Mouse (Mus musculus) urinary bladder, postnatal 14 days (tissue): ENCODE data around the gene Disp2.

Source experiments
- DNase-seq: peaks from one replicate; pipeline ENCODE4 v3.0.0; 2021; ENCODE audit warnings: low spot score

Gene Disp2

GRCm38 (mm10) chr2:118779504-118780480 lies at the start of gene Disp2:
Gene Disp2, plus strand, starts transcription at chr2:118779719.
- DNase-seq = peak; percentile 94

DNA sequence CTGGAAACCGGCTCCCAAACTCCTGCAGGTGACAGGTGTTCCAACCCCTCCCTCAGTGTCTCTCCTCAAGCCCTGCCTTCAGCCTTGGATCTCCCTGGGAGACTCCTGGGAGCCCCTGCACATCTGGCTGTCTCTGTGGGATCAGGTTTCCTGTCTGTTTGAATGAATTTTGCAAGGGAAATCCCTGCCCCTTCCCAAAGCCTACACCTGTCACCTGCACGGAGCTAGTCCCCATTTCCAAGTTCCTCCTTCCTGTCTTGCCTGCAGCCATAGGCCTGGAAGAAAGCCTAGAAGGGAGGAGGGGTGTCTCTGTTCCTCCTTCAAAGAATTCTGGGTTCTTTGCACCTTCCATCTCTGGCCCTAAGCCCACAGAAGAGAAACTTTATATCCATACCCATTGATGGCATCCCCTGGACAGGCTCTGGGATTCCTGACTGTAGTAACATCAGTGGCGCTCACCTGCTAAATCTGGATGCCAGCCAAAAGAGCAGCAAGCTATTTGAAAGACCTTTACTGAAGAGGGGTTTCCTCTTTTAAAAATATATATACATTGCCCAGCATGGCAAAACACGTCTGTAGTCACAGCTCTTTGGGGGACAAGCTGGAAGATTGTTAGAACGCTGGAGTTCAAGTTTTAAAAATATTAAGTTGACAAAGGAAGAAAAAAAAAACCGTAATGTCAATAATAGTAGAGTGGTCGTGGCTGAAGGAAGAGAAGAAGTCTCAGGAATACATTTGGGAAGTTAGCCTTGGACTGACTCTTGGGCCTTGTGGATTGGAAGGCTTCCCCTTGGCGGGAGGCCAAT lies 49.5 kb upstream of the Disp2 start:
- DNase-seq = no peak

GRCm38 (mm10) chr2:118730622-118730915 lies 49.0 kb upstream of the Disp2 start:
- DNase-seq = peak; percentile 71

DNA sequence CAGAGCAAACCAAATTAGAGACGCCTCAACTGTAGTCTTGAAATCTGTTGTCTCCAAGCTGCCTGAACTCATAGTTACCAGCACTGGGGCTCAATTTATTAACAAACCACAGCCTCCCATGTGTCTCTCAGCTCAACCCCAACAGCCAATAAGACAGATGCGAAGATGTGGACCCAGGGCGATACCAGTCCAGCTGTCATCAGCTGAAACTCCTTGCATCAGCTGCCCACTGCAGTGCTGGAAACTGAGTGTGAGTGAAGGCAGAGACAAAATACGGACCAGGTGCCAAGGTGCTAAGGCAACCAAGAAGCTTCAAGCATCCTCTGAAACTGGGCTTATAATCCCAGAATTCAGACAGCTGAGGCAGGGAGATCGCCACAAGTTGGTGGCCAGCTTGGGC lies 47.5 kb upstream of the Disp2 start:
- no peak for DNase-seq

GRCm38 (mm10) chr2:118733341-118733740 lies 46.2 kb upstream of the Disp2 start:
- no peak for DNase-seq

DNA sequence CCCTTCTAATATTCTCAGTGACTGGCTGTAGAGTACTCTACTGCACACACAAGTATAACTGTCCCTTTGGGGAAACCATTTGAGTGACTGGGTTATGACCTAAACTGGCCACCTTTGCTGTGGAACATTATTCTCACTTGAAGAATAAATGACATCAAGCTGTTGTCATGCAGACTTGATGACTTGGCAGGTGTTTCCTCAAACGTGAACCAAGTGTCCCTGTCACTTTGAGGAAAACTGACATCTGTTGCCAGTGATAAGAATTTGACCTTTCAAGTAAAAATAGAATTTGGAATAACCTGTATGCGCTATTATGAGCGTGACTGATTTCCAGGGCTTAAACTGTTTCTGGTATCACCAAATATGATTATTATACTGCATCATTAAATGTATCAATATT lies 39.2 kb upstream of the Disp2 start:
- no peak for DNase-seq

- DNase-seq = no peak
These were observed 38.3 kb upstream of the Disp2 start for GRCm38 (mm10) chr2:118741183-118741582.

DNA sequence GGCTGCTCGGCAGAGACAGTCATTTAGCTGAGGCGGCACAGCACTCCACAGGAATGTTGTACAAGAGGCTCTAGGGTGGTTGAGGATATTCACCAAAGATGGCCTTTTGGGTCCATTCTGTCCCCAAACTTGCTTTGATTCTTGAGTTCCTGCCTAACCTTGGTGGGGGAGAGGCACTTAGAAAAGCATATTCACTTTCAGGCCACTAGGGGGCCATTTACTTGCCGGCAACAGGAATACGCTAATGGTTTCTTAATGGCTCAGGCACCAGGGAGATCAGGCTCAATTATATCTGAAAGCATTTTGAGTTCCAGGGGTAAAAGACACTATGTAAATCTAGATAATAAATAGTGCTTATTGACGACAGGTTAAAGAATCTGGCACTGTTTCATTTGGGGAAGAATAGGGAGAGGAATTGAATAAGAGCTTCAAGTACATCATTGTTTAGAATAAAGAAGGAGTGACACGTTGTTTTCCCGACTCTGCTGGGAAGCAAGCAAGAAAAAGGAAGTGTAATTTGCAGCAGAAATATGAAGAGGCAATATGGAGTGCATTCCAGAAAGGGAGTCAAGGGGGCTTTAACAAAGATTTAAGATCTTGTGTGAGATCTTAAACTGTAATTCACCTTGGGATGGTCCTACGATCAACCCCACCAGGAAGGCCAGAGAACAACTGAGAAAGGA lies 36.1 kb upstream of the Disp2 start:
- DNase-seq = no peak

- no peak for DNase-seq
These were observed 34.9 kb upstream of the Disp2 start for GRCm38 (mm10) chr2:118744621-118745020.

DNA sequence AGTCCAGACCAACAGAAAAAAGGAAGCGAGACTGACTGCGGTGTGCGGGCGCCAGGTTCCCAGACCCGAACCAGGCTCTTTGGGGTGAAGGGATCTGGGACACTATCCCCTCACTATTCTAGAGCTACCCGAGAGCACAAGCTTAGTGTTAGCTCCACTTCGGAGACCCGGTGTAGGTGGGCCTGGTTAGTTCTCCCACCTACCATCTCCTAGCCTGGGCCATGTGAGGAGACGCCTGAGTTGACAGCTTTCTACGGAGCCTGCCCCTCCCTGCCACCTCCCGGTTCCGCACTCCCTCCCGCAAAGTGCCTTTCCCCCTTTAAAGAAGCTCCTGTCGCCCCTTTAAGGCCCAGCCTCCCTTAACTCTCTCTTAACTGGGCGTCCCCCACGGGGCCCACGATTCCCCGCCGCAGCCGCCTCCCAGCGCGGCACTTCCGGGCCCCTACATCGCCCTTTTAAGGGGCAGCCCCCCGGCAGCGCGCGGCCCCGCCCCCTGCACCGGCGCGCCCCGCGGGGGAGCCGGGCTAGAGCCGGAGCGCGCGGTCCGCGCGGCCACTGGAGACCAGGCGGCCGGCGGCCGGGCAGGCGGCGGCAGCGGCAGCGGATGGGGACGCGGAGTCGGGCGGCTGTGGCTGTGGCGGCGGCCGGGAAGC lies 34.2 kb upstream of the Disp2 start, which contains the start of gene Inafm2:
TSS of gene Inafm2 (plus strand) at position 527 of the 653 bp plus-strand sequence.
- peak; percentile 90 for DNase-seq

DNA sequence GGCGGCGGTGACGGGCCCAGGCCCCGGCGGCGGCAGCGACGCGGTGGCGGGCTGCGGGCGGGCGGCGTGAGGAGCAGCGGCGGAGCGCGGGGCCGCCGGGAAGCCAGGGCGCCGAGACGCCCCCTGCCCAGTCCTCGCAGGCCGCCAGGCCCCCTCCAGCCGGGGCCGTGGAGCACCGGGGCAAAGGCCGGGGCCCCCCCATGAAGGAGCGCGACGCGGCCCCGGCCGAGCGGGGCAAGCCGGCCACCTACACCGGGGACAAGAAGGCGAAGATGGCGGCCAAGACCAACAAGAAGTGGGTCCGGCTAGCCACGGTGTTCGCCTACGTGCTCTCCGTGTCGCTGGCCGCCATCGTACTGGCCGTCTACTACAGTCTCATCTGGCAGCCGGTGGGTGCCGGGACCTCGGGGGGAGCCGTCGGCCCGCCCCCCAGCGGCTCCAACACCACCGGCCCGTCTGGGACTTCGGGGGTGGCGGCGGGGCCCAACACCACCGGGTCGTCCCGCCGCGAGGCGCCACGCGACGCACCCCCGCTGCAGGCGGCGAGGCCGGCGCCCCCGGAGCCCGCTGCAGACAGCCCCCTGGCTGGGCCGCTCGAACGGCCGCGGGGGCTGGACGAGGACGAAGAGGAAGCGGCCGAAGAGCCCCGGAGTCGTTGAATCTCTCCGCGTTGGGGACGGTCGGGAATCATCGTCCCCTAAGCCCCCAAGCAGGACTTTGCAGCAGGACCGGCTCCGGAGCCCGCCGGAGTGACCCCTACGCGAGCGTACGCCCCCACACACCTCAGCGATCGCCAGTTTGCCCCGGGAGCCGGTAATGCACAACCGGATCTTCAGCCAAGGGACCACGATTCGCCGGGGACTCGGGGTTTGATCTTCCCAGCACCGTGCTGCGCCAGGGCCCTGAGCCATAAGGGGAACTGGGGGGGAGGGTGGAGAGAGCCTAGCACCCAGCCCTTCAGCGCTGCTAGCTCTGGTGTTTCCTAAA lies 33.3 kb upstream of the Disp2 start:
- DNase-seq = no peak

DNA sequence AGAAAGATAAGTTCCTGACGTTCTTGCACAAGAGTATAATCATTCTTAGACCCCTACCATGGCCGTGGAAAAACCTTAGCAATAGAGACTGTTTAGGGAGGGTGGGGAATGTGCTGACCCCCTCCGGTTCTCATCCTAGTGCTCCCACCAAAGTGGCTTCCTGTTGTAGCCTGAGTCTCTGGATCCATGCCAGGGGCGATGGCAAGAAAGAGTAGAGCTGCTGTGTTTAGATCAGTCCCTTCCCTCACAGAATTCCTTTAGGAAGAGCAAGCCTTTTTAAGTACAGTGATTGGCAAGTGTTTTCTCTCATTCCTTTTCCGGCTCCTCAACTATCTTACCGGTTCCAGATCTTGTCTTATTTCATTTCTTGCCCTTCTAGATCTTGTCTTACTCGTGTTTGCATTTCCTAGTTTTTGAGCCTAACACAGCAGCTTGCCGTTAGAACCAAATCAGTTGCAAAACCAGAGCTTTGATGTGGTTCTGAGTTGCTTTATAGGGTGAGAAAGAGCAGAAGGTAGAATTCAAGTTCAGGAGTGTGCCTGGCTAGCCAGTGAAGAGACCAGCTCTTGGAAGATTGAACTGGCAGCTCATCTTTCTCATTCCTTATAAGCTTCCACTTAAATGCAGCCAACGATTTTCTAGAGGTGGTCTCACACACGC lies 32.1 kb upstream of the Disp2 start:
- no peak for DNase-seq

GRCm38 (mm10) chr2:118749341-118749884 lies 30.1 kb upstream of the Disp2 start:
- no peak for DNase-seq

GRCm38 (mm10) chr2:118750476-118750875 lies 29.0 kb upstream of the Disp2 start:
- DNase-seq = no peak

DNA sequence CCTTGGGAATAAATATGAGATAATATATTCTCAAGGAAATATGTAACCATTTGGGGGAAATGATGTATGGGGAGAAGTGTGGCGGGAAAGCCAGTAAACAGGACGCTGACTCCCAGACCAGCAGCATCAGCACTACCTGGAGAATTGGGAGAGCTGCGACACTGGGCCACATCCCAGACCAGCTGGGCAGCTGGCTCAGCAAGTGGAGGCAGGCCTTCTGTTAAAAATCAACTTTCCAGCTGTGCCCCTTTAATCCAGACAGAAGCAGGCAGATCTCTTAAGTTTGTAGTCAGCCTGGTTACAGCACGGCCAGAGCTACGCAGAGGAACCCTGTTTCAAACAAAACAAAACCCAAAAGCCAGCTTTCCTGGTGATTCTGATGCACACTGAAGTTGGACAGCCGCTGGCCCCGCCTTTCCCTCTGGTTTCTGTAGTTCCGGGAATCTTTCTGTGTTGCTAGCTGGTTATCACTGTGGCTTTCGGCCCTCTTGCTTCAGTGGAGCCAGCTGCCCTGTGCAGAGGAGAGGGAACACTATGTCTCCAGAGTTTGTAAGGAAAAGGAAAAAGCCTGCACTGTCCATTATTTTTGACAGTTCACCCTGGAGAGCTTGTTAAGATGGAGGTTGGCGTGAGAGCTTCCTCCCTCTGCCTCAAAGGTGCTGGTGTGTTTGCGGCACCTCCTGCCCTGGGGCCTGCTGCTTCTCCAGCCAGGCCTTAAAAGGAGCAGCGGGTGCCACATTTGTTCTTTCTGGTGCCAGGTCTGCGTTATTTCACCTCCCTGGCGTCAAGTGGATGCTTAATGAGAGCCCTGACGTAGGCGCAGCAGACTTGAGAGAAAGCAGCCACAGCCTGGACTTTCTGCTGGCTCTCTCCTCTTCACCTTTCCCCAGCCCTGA lies 27.4 kb upstream of the Disp2 start:
- no peak for DNase-seq

DNA sequence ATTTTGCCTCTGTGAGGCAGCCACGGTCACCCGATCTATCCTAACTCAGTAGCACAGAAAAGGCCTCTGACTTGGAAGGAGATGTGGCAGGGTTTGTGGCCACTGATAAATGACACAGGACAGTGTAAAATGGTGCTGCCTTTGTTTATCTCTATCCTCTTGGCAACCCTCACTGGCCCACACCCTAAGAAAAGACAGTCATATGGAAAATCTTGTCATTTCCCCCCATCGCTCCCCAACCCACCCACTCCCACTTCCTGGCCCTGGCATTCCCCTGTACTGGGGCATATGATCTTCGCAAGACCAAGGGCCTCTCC lies 26.8 kb upstream of the Disp2 start:
- DNase-seq = no peak

DNA sequence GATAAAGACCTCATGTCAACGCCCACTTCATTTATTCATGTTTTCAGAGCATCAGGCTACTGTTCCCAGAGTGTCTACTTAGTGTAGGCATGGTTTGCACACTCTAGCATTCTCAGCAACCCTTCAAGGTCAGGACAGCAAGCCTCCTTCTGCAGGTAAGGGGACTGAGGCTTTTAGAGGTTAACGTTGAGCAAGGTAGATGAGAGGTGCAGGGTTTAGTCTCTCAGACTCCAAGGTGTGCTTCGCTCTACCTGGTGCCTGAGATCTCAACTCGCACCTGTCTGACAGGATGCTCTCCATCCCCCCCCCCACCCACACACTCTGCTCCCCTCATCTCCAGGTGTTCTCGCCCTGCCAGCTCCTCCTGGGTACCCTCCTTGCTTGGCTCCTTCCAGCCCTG lies 25.4 kb upstream of the Disp2 start:
- no peak for DNase-seq

- no peak for DNase-seq
These were observed 24.1 kb upstream of the Disp2 start for GRCm38 (mm10) chr2:118755407-118755806.

- no peak for DNase-seq
These were observed 23.4 kb upstream of the Disp2 start for GRCm38 (mm10) chr2:118756103-118756502.
